Mouse (Mus musculus) megakaryocyte, embryonic 14.5 days (primary cell): ENCODE results near the gene Cops2.

Source experiments
- FLI1 ChIP-seq: IDR thresholded peaks from 2 replicates; pipeline ENCODE4 v1.6.1; 2012; ENCODE audit warnings: low read length, inconsistent platforms, mixed read lengths
- GATA1 ChIP-seq: IDR thresholded peaks from 3 replicates; pipeline ENCODE4 v1.6.1; 2012; ENCODE audit warnings: mixed read lengths, low read length, inconsistent platforms, borderline replicate concordance

GRCm38 (mm10) chr2:125851237-125851636 lies 7.7 kb downstream of the Cops2 start:
- no peak for TF ChIP-seq GATA1
- TF ChIP-seq FLI1 = no peak
